Mouse (Mus musculus) liver, embryonic 14.5 days (tissue): ENCODE measurements around the gene Abca6. TPM values are rescaled to one million over a fixed set of nuclear protein-coding genes. Genes with fewer than 3 reads are reported as not detected.

Experiments
- ATAC-seq: fragments of 200-750 bp; cut with Nextera tagmentation; 2 replicates; pipeline ENCODE4 v1.8.0; 2017; ENCODE audit warnings: moderate number of reproducible peaks, mild to moderate bottlenecking, moderate library complexity; ENCODE audit not compliant: insufficient read depth
- DNase-seq, 3 experiments: peaks; one replicate each; pipeline ENCODE4 v3.0.0-alpha.2; 2012 to 2013; ENCODE audit warnings: low read depth in 3 of 3, low spot score in 3 of 3
- H3K27ac ChIP-seq: fragments of 300-500 bp; sonication (generic); 2 replicates; pipeline ENCODE4 v1.5.1; 2014; ENCODE audit warnings: moderate library complexity, mild to moderate bottlenecking, control low read depth, inconsistent platforms
- H3K27me3 ChIP-seq: fragments of 300-500 bp; sonication (generic); 2 replicates; pipeline ENCODE4 v1.6.1; 2014; ENCODE audit warnings: mild to moderate bottlenecking, low read length, moderate library complexity; ENCODE audit not compliant: control insufficient read depth, insufficient read depth
- H3K36me3 ChIP-seq: fragments of 300-500 bp; sonication (generic); replicated peaks from 2 replicates; pipeline ENCODE4 v1.6.1; 2014; ENCODE audit warnings: low read depth; ENCODE audit not compliant: control insufficient read depth, insufficient read depth
- H3K4me1 ChIP-seq, 2 experiments: fragments of 200-500 bp in 1 of 2; fragments of 300-500 bp in 1 of 2; sonication (generic) in 1 of 2; replicated peaks; 2 replicates each; pipeline ENCODE4 v1.6.1; 2012 to 2014; ENCODE audit warnings: antibody characterized with exemption in 1 of 2, inconsistent platforms in 1 of 2, low read length in 1 of 2; ENCODE audit not compliant: control insufficient read depth in 2 of 2, insufficient read depth in 2 of 2
- H3K4me2 ChIP-seq: fragments of 300-500 bp; sonication (generic); 2 replicates; pipeline ENCODE4 v1.6.1; 2014; ENCODE audit warnings: low read depth, mild to moderate bottlenecking, control low read depth, moderate library complexity
- H3K4me3 ChIP-seq, 2 experiments: fragments of 200-500 bp in 1 of 2; fragments of 300-500 bp in 1 of 2; sonication (generic) in 1 of 2; 2 replicates each; pipeline ENCODE4 v1.5.1; 2012 to 2014; ENCODE audit warnings: low read depth in 2 of 2, low read length in 2 of 2, mild to moderate bottlenecking in 2 of 2, control low read depth in 1 of 2, inconsistent platforms in 1 of 2, moderate library complexity in 1 of 2; ENCODE audit not compliant: insufficient read depth in 1 of 2
- H3K9ac ChIP-seq: fragments of 300-500 bp; sonication (generic); replicated peaks from 2 replicates; pipeline ENCODE4 v1.6.1; 2014; ENCODE audit warnings: mild to moderate bottlenecking, control low read depth, moderate library complexity
- H3K9me3 ChIP-seq: fragments of 300-500 bp; sonication (generic); 2 replicates; pipeline ENCODE4 v1.6.1; 2016; ENCODE audit warnings: low read length, mixed read lengths; ENCODE audit not compliant: control insufficient read depth
- CTCF ChIP-seq: IDR thresholded peaks from 2 replicates; pipeline ENCODE4 v1.5.1; 2016; ENCODE audit warnings: antibody characterized with exemption, low read depth, control low read depth
- EP300 ChIP-seq: IDR thresholded peaks from 2 replicates; pipeline ENCODE4 v1.6.1; 2016; ENCODE audit warnings: antibody characterized with exemption, low read depth
- WGBS: fragments of 180-500 bp; shearing (Covaris S2); extraction: QIAGEN DNeasy Blood & Tissue Kit; methylation state at CpG from one replicate; pipeline ENCODE4 v1.1.7; 2014; ENCODE audit not compliant: insufficient replicate concordance; 5-methylcytosine and 5-hydroxymethylcytosine counted together
- polyA plus RNA-seq, 2 experiments: library from polyadenylated mRNA; depleted of rRNA in 1 of 2; stranded (reverse) in 1 of 2; unstranded in 1 of 2; fragments of >200 nt; fragmentation: Nextera tagmentation in 1 of 2; extraction: Ambion mirVana in 1 of 2; gene quantifications; 2 replicates each; pipeline versions ENCODE4 v1.2.1 to v1.2.3; 2012 to 2014

The Abca6 gene
- polyA plus RNA-seq (2012; rRNA removed), result 1.9 and 2.5 TPM in 2 replicates
- polyA plus RNA-seq (2014; fragmentation: Nextera tagmentation; extraction: Ambion mirVana), result 4.2 TPM in 2 replicates

- Histone ChIP-seq H3K27me3 (no peaks in the 10 kb centered on the region), H3K36me3 (no peaks in the 10 kb centered on the region), H3K4me3 (peak within 1 kb of the TSS; percentile 26 to 51; a peak in 3 of 4 replicates), H3K4me2 (no peak within 1 kb of the TSS), H3K9me3 (no peaks in the 10 kb centered on the region), H3K27ac (no peak within 1 kb of the TSS), H3K9ac (no peak within 1 kb of the TSS), H3K4me1 (no peaks in the 10 kb centered on the region; a peak in 1 of 4 replicates)
- DNase-seq (no peak), ATAC-seq (no peak)
- 15% methylated on average over 8 of the region's 8 CpGs for WGBS
- no peak for TF ChIP-seq EP300
- no peak for TF ChIP-seq CTCF
Observed at GRCm38 (mm10) chr11:110251534-110251933, at the start of gene Abca6. Gene Abca6, minus strand, starts transcription at chr11:110251776.

DNA sequence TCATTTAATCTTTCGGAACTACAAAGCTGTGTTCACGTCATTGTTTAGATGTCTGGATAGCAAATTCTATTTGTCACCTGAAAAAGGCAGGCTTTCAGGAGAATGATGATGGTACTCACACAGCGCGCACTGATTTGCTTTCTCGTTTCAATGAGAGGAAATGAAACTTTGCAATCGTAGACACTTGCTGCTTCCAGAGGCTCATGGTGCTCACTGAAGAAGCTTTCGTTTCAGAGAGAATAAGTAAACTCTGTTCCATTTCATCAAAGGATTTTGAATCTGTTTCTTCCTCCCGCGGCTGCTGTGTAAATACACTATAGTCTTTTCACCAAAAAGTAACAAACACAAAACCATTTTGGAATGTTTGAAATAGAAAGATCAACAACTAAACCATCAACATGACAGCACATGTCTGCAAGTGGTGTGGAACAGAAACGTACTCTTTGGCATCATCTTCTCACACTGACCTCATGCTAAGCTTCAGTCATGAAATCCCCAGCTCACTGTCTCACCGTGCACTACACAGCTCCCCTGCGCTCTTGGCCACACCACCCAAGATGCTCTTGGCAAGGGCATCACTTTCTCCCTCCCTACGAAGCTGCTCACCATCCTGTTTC, 46.4 kb upstream of the Abca6 start:
- no peak for DNase-seq
- H3K4me3 ChIP-seq, result no peak overlapping the region
- no peaks in the 10 kb centered on the region for H3K36me3 ChIP-seq
- H3K9ac ChIP-seq, result no peak overlapping the region
- no peak for ATAC-seq
- no peaks in the 10 kb centered on the region for H3K4me1 ChIP-seq
- TF ChIP-seq EP300 (no peak), CTCF (no peak)
- no peaks in the 10 kb centered on the region for H3K27me3 ChIP-seq
- 70% methylated on average over 13 of the region's 13 CpGs for WGBS
- H3K9me3 ChIP-seq, result no peaks in the 10 kb centered on the region
- H3K27ac ChIP-seq, result no peak overlapping the region
- H3K4me2 ChIP-seq, result no peak overlapping the region

DNA sequence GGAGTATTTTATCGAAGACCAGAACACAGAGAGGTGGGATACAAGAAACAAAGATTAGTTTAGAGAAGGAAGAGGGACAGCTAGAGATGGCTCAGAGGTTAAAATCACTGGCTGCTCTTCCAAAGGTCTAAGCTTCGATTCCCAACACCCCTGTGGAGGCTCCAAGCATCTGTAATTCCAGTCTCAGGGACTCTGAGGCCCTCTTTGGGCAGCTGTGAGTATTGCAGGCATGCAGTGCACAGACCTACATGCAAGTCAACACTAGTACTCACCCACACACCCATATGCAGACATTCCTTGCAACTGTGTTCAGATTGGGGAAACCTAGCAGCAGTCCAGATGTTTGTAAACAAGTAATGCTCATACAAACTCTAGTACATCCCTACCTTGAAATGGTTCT, 39.0 kb upstream of the Abca6 start:
- TF ChIP-seq EP300, result no peak
- TF ChIP-seq CTCF, result peak; percentile 45
- DNase-seq (no peak), ATAC-seq (no peak)
- peaks cover 3 to 4% of the 10 kb centered on the region in 2 experiments; a peak in 2 of 4 replicates for H3K4me1 ChIP-seq
- no peak overlapping the region for H3K4me3 ChIP-seq
- no peaks in the 10 kb centered on the region for H3K9me3 ChIP-seq
- no peak overlapping the region for H3K9ac ChIP-seq
- WGBS, result 61% methylated on average over 2 of the region's 2 CpGs
- no peak overlapping the region for H3K4me2 ChIP-seq
- no peaks in the 10 kb centered on the region for H3K27me3 ChIP-seq
- H3K36me3 ChIP-seq, result no peaks in the 10 kb centered on the region
- no peak overlapping the region for H3K27ac ChIP-seq

DNA sequence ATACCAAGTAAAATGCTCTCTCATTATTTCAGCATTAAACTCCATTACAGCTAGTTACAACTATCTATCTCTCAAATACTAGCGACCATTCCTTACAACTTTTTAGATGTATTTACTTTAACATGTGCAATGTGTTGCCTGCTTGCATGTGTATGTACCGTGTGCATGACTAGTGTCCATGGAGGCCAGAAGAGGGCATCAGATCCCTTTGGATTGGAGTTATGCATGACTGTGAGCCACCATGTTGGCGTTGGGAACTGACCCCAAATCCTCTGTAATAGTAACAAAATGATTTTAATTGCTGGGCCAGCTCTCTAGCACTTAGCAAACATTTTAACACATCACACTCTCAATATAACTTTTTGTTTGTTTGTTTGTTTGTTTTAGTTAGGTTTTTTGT, 36.8 kb upstream of the Abca6 start:
- WGBS, result 62% methylated on average over 3 of the region's 3 CpGs
- no peak for ATAC-seq
- no peak overlapping the region for H3K9ac ChIP-seq
- H3K4me1 ChIP-seq, result peaks cover 3 to 9% of the 10 kb centered on the region in 2 experiments; a peak in 2 of 4 replicates
- no peak overlapping the region for H3K4me3 ChIP-seq
- no peaks in the 10 kb centered on the region for H3K36me3 ChIP-seq
- no peak for DNase-seq
- TF ChIP-seq CTCF, result peak; percentile 29
- TF ChIP-seq EP300, result no peak
- no peak overlapping the region for H3K4me2 ChIP-seq
- no peaks in the 10 kb centered on the region for H3K27me3 ChIP-seq
- H3K9me3 ChIP-seq, result no peaks in the 10 kb centered on the region
- H3K27ac ChIP-seq, result no peak overlapping the region

- no peak overlapping the region for H3K4me2 ChIP-seq
- TF ChIP-seq EP300 (no peak), CTCF (no peak)
- no peaks in the 10 kb centered on the region for H3K27me3 ChIP-seq
- H3K36me3 ChIP-seq, result no peaks in the 10 kb centered on the region
- ATAC-seq, result no peak
- no peak overlapping the region for H3K27ac ChIP-seq
- no peak for DNase-seq
- no peak overlapping the region; the same call in 1 of the 2 replicates for H3K9ac ChIP-seq
- H3K4me1 ChIP-seq, result peaks cover 3 to 9% of the 10 kb centered on the region in 2 experiments; a peak in 2 of 4 replicates
- H3K9me3 ChIP-seq, result no peaks in the 10 kb centered on the region
- no peak overlapping the region for H3K4me3 ChIP-seq
- WGBS, result 31% methylated on average over 9 of the region's 9 CpGs
Observed at GRCm38 (mm10) chr11:110287694-110288093, 36.1 kb upstream of the Abca6 start.
